Mouse (Mus musculus): ENCODE measurements at regions not wholly inside any gene's neighbourhood (a gene's known extent, or its start where the extent isn't known, plus 50 kb on each side); places are given as distances from the start of the nearest gene placed in this dataset.
"Not testable (repeated sequence)": the region's sequence is repeated elsewhere in the genome, so short reads cannot be mapped to it uniquely, and the experiment has no call there.

- no peak for DNase-seq (ENCODE audit: low spot score in 2 of 2)
- intact Hi-C loops (cut with DNase I), result no loop called here
Observed at GRCm38 (mm10) chr10:99555658-99556352, 203.7 kb downstream of the Csl start.

GRCm38 (mm10) chr10:99556353-99557036 lies 203.0 kb downstream of the Csl start:
- DNase-seq (ENCODE audit: low spot score in 2 of 2), result no peak
- intact Hi-C loops (cut with DNase I), result no loop called here

GRCm38 (mm10) chr10:99558656-99559055 lies 200.8 kb downstream of the Csl start:
- no peak for DNase-seq (ENCODE audit: low spot score in 2 of 2)
- intact Hi-C loops (cut with DNase I), result no loop called here

DNA sequence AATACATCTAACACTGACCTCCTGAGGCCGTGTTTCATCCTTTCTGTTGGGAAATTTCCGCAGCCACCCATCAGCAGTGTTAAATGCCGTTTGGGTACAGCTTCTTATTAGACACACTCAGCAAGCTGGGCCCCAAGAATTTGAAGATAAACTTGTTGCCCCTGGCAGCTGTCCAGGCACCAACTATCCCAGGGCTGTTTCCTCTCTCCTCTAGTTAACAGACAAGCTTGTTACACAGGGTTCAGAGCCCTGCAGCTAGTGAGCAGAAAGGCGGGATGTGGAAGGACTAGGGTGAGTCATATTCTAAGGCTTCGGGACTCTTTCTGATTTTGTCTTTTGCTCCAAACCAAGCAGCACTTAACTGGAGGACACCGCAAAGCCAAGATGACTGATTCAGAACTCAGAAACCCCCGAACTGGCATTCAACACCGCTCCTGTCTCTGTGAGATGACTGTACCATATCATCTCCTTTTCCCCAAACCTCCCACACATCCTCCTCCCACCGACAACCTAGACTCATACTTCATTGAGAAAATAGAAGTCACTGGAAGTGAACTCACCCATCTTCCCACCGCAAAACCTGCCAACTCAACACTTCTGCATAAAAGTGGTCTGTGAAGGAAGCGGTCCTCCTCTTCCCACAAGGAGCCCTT lies 198.2 kb downstream of the Csl start:
- DNase-seq (ENCODE audit: low spot score in 2 of 2), result peak; percentile 24 to 37
- intact Hi-C loops (cut with DNase I), result no loop called here

GRCm38 (mm10) chr10:99564605-99565004 lies 194.9 kb downstream of the Csl start:
- no peak for DNase-seq (ENCODE audit: low spot score in 2 of 2)
- intact Hi-C loops (cut with DNase I), result no loop called here

- intact Hi-C loops (cut with DNase I), result no loop called here
- DNase-seq (ENCODE audit: low spot score in 2 of 2), result no peak
Observed at GRCm38 (mm10) chr10:99568424-99568823, 191.0 kb downstream of the Csl start.

DNA sequence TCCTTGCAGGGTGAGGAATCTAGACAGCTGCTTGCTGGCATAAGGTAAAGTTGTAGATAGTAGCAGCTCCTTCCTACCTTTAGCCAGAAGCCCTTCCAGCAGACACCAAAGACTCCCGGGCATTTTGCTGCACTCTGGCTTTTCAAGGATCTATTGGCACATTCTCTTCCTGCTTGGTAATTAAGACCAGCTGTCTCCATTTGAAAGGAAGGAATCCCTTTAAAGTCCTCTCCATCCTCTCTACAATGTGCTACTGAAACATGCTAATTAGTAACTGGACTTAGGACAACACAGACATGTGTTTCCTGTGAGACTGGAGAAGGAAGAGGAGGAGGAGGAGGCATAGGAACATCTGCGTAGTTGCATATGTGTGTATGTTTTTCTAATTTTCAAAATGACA lies 189.3 kb downstream of the Csl start:
- no peak for DNase-seq (ENCODE audit: low spot score in 2 of 2)
- intact Hi-C loops (cut with DNase I), result no loop called here

DNA sequence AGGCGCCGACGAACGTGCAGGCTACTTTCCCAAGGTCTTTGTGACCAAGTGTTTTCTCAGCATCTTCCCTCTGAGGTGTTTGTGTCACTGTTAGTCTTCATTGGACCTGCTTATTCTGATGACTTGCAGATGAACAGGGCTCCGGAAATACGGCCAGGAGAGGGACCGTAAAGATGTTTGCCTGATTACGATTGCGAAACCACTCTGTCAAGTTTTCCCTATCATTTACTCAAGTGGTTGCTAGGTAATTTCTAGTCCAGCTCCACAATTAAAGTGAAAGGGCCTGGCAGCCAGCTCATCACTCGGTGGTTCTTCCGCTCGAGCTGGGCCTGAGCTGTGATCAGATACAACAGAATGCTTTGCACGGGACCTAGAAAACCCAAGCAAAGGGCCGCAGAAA lies 185.5 kb downstream of the Csl start:
- intact Hi-C loops (cut with DNase I), result no loop called here
- no peak for DNase-seq (ENCODE audit: low spot score in 2 of 2)

DNA sequence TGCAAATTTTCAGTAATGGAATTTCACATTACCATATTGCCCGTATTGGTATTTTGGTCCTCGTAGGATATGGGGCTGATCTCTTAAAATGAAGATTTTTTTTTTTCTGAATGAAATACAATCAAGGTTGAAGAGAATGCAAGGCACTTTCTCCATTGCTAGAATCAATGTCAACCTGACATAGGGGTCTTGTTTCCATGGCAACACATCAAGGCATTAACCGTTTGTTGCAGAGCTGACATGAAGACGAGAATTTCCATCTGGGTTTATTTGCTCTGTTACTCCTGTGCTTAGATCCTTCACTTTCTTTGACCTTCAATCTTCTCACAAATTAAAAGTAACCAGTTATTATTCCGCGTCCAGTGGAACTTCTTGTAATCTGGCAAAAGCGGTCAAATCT lies 184.2 kb downstream of the Csl start:
- no peak for DNase-seq (ENCODE audit: low spot score in 2 of 2)
- intact Hi-C loops (cut with DNase I), result loop anchor here (5.0 kb wide), 1 partner anchor 313 kb away; the partner anchor contains the start of gene Dusp6

- intact Hi-C loops (cut with DNase I), result loop anchor here (2.0 to 5.0 kb wide), 2 partner anchors 314 to 410 kb away; partner anchors contain the start of gene Dusp6
Observed at GRCm38 (mm10) chr10:99576301-99576700, 183.2 kb downstream of the Csl start.

GRCm38 (mm10) chr10:99577041-99577681 lies 182.3 kb downstream of the Csl start:
- peak; percentile 40 to 48 for DNase-seq (ENCODE audit: low spot score in 2 of 2)
- intact Hi-C loops (cut with DNase I), result loop anchor here (2.0 to 5.0 kb wide), 2 partner anchors 315 to 410 kb away; partner anchors contain the start of gene Dusp6

More at GRCm38 (mm10) chr10:99576301-99576700, 183.2 kb downstream of the Csl start:
- DNase-seq (ENCODE audit: low spot score in 2 of 2), result no peak

DNA sequence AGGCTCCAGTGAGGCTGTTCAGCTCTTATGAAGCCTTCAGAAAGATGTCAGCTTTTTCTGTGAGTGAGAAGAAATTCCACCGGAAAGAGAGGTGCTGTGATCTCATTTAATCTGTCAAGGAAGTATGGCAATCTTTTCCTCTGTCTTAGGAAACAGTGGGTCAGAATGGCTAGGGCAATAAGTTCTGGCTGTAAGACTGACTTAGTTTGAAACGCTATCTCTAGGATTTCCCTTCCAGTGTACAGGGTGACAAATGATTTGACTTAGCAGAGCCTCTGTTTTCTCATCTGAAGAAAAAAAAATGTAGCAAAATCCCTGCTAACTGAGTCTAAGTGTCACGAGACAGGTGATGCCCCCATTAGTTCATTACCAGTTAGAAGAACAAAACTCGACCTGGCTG lies 181.1 kb downstream of the Csl start:
- DNase-seq (ENCODE audit: low spot score in 2 of 2), result no peak
- intact Hi-C loops (cut with DNase I), result loop anchor here (5.0 kb wide), 1 partner anchor 316 kb away; the partner anchor contains the start of gene Dusp6

DNA sequence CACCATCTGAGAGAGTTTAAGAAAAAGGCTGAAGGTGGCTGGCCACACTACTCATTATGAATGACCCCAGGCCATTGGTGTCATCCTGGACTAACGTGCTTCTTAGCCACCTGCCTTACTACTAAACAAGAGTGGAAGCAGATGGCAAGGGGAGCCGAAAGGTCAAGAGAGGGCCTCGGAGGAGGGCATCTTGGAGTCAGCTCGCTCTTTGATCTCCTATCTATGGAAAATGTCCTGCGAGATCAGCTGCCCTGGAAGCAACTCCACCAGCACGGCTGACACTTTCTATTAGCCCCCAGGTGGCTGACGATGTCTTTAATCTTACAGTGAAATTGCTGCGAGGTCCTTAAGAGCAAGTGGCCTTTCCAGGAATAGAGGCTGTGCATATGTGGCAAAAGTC lies 179.3 kb downstream of the Csl start:
- DNase-seq (ENCODE audit: low spot score in 2 of 2), result no peak
- intact Hi-C loops (cut with DNase I), result loop anchor here (5.0 kb wide), 1 partner anchor 37 kb away; no protein-coding TSS in a partner anchor

- intact Hi-C loops (cut with DNase I), result loop anchor here (5.0 kb wide), 1 partner anchor 36 kb away; no protein-coding TSS in a partner anchor
- DNase-seq (ENCODE audit: low spot score in 2 of 2), result peak in 1 of 2 experiments; percentile 26
Observed at GRCm38 (mm10) chr10:99581074-99581473, 178.4 kb downstream of the Csl start.

GRCm38 (mm10) chr10:99584855-99585254 lies 174.6 kb downstream of the Csl start:
- intact Hi-C loops (cut with DNase I), result loop anchor here (5.0 kb wide), 1 partner anchor 32 kb away; no protein-coding TSS in a partner anchor
- DNase-seq (ENCODE audit: low spot score in 2 of 2), result no peak

- DNase-seq (ENCODE audit: low spot score in 2 of 2), result no peak
- intact Hi-C loops (cut with DNase I), result no loop called here
Observed at GRCm38 (mm10) chr10:99592220-99592619, 167.2 kb downstream of the Csl start.

- DNase-seq (ENCODE audit: low spot score in 2 of 2), result no peak
- intact Hi-C loops (cut with DNase I), result no loop called here
Observed at GRCm38 (mm10) chr10:99595659-99596058, 163.8 kb downstream of the Csl start.

DNA sequence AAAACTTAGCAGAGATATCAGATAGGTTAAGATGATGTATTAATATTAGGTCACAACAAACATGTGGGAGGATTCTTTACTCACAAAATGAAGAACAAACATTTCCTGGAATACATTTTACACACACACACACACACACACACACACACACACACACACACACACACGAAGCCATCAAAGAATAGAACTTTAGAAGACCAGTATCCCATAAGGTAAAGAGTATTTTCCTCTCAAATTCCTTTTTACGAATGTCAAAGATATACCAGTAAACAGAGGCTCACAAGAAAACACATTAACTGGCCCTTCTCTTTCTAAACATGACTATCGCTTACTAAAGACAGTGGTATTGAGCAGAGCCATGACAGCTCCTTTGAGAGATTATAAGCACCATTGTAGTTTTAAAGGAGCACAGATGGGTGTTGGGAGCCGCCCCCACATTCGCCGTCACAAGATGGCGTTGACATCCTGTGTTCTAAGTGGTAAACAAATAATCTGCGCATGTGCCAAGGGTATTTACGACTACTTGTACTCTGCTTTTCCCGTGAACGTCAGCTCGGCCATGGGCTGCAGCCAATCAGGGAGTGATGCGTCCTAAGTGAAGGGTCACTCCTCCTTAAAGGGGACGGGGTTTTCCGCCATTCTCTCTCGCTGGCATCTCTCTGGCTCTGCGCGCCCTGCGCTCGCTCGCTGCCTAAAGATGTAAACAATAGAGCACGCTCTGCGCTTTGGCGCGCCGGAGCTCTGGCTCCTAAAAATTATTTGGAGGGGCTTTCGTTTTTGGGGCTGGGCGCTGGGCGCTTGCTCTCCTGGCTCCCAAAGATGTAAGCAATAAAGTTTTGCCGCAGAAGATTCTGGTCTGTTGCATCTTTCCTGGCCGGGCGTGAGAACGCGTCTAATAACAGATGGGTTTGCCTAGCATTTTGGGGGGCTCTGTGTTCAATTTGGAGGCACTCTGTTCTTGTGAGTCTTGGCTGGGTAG lies 160.0 kb downstream of the Csl start:
- DNase-seq (ENCODE audit: low spot score in 2 of 2); intact Hi-C loops (cut with DNase I): not testable (repeated sequence)
